Mouse (Mus musculus) limb, embryonic 14.5 days (tissue): ENCODE data around the gene Pih1d1. TPM values are rescaled to one million over a fixed set of nuclear protein-coding genes. Genes with fewer than 3 reads are reported as not detected.
A peak's percentile ranks its signal among the peaks of the same experiment; 100 is the strongest.

Experiments used
- ATAC-seq: fragments of 200-750 bp; cut with Nextera tagmentation; 2 replicates; pipeline ENCODE4 v1.8.0; 2017; ENCODE audit warnings: low read depth, moderate number of reproducible peaks, moderate TSS enrichment; ENCODE audit not compliant: low FRiP score
- DNase-seq: peaks from one replicate; pipeline ENCODE4 v3.0.0-alpha.2; 2015; ENCODE audit warnings: low spot score
- H3K27ac ChIP-seq: fragments of 300-500 bp; sonication (generic); replicated peaks from 2 replicates; pipeline ENCODE4 v1.5.1; 2014; ENCODE audit warnings: low read depth, mild to moderate bottlenecking, low read length, moderate library complexity, mixed read lengths
- H3K27me3 ChIP-seq: fragments of 300-500 bp; sonication (generic); 2 replicates; pipeline ENCODE4 v1.6.1; 2014; ENCODE audit warnings: low read length, mixed read lengths; ENCODE audit not compliant: control insufficient read depth, insufficient read depth
- H3K36me3 ChIP-seq: fragments of 300-500 bp; sonication (generic); 2 replicates; pipeline ENCODE4 v1.6.1; 2014; ENCODE audit warnings: mild to moderate bottlenecking, low read length, moderate library complexity, mixed read lengths; ENCODE audit not compliant: control insufficient read depth, insufficient read depth
- H3K4me1 ChIP-seq: fragments of 300-500 bp; sonication (generic); 2 replicates; pipeline ENCODE4 v1.6.1; 2014; ENCODE audit warnings: antibody characterized with exemption, low read length, mixed read lengths; ENCODE audit not compliant: control insufficient read depth, insufficient read depth
- H3K4me2 ChIP-seq: fragments of 300-500 bp; sonication (generic); replicated peaks from 2 replicates; pipeline ENCODE4 v1.6.1; 2014; ENCODE audit warnings: low read depth, mild to moderate bottlenecking, low read length, moderate library complexity; ENCODE audit not compliant: severe bottlenecking
- H3K4me3 ChIP-seq: fragments of 300-500 bp; sonication (generic); replicated peaks from 2 replicates; pipeline ENCODE4 v1.5.1; 2014; ENCODE audit warnings: low read length
- H3K9ac ChIP-seq: fragments of 300-500 bp; sonication (generic); 2 replicates; pipeline ENCODE4 v1.6.1; 2014; ENCODE audit warnings: mild to moderate bottlenecking, low read depth, low read length, moderate library complexity; ENCODE audit not compliant: severe bottlenecking
- H3K9me3 ChIP-seq: fragments of 300-500 bp; sonication (generic); 2 replicates; pipeline ENCODE4 v1.6.1; 2016; ENCODE audit warnings: low read length; ENCODE audit not compliant: control insufficient read depth
- POLR2A ChIP-seq: fragments of 200-500 bp; IDR thresholded peaks from 2 replicates; pipeline ENCODE4 v1.8.0; 2012; ENCODE audit warnings: inconsistent platforms, mild to moderate bottlenecking, moderate library complexity, borderline replicate concordance; ENCODE audit not compliant: insufficient read depth, insufficient read length; ENCODE audit errors: extremely low read depth
- WGBS: fragments of 180-500 bp; shearing (Covaris S2); extraction: QIAGEN DNeasy Blood & Tissue Kit; methylation state at CpG from one replicate; pipeline ENCODE4 v1.1.7; 2014; 5-methylcytosine and 5-hydroxymethylcytosine counted together
- polyA plus RNA-seq, 2 experiments: library from polyadenylated mRNA; depleted of rRNA in 1 of 2; stranded (reverse) in 1 of 2; unstranded in 1 of 2; fragments of >200 nt; fragmentation: Nextera tagmentation in 1 of 2; extraction: Ambion mirVana in 1 of 2; gene quantifications; 2 replicates each; pipeline versions ENCODE4 v1.2.1 to v1.2.3; 2012 to 2014

Pih1d1 gene
- polyA plus RNA-seq, 2 experiments = 86.4 to 115 TPM

- Histone ChIP-seq H3K4me2 (no peak overlapping the region), H3K4me1 (no peaks in the 10 kb centered on the region), H3K36me3 (peaks cover 7% of the 10 kb centered on the region), H3K9ac (no peak overlapping the region), H3K4me3 (no peak overlapping the region), H3K27ac (no peak overlapping the region), H3K27me3 (0 out of 2 replicates have a peak, but pooled peaks cover 4% of the 10 kb centered on the region), H3K9me3 (no peaks in the 10 kb centered on the region)
- no peak for DNase-seq
- 85% methylated on average over 12 of the region's 12 CpGs for WGBS
- ATAC-seq = no peak
- TF ChIP-seq POLR2A = no peak
These were observed 16.7 kb upstream of the Pih1d1 start for GRCm38 (mm10) chr7:45137171-45138006.

GRCm38 (mm10) chr7:45138403-45138802 lies 15.7 kb upstream of the Pih1d1 start:
- H3K9ac ChIP-seq = no peak overlapping the region
- DNase-seq = no peak
- ATAC-seq = no peak
- no peaks in the 10 kb centered on the region for H3K9me3 ChIP-seq
- peaks cover 16% of the 10 kb centered on the region for H3K36me3 ChIP-seq
- H3K27ac ChIP-seq = no peak overlapping the region
- 0 out of 2 replicates have a peak, but pooled peaks cover 4% of the 10 kb centered on the region for H3K27me3 ChIP-seq
- H3K4me2 ChIP-seq = no peak overlapping the region
- H3K4me1 ChIP-seq = no peaks in the 10 kb centered on the region
- H3K4me3 ChIP-seq = no peak overlapping the region
- TF ChIP-seq POLR2A = no peak
- WGBS = 82% methylated on average over 1 of the region's 1 CpGs

DNA sequence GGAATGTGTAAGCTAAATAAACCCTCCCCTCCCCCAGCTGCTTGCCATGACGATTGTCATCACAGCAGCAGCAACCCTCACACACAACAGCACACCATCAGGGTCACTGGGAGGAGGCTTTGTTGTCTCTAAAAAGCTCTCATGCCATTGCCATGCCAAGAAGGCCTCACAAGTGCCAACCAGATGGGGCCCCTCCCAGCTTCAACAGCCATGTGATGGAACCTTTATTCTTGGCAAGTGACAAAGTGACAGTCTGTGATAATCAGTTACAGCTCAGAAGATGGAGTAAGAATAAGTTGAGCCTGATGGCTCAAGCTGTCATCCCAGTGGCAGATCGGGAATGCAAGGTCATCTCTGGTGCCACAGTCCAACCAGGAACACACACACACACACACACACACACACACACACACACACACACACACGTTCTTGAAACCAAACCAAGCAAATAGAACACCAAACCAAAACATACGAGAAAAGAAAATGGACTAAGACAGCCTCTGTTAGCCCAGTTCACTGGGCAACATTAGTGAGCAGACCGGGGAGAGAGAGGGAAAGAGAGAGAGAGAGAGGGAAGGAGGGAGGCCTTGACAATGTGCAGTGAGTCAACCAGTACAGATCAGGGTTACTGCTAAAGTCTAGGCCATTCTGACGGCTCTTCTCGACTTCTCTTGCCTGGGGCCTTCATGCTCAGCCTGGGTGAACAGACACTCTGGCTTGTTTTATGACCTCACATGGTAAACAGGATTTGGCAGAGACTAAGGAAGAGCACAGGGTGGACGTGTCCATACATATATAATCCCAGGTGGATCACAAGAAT lies 14.0 kb upstream of the Pih1d1 start:
- H3K27me3 ChIP-seq = 0 out of 2 replicates have a peak, but pooled peaks cover 4% of the 10 kb centered on the region
- 69% methylated on average over 8 of the region's 8 CpGs for WGBS
- no peaks in the 10 kb centered on the region for H3K4me1 ChIP-seq
- ATAC-seq = no peak
- DNase-seq = no peak
- no peak overlapping the region for H3K27ac ChIP-seq
- peaks cover 33% of the 10 kb centered on the region for H3K36me3 ChIP-seq
- H3K9me3 ChIP-seq = no peaks in the 10 kb centered on the region
- no peak overlapping the region for H3K4me3 ChIP-seq
- TF ChIP-seq POLR2A = no peak
- no peak overlapping the region for H3K4me2 ChIP-seq
- no peak overlapping the region for H3K9ac ChIP-seq

GRCm38 (mm10) chr7:45141319-45141718 lies 12.8 kb upstream of the Pih1d1 start:
- H3K4me1 ChIP-seq = no peaks in the 10 kb centered on the region
- DNase-seq (no peak), ATAC-seq (no peak)
- H3K4me3 ChIP-seq = no peak overlapping the region
- H3K9ac ChIP-seq = peak overlapping the region; percentile 16; the same call in 1 of the 2 replicates
- no peak overlapping the region for H3K27ac ChIP-seq
- peaks cover 44% of the 10 kb centered on the region for H3K36me3 ChIP-seq
- 93% methylated on average over 3 of the region's 3 CpGs for WGBS
- H3K9me3 ChIP-seq = no peaks in the 10 kb centered on the region
- TF ChIP-seq POLR2A = no peak
- H3K27me3 ChIP-seq = no peaks in the 10 kb centered on the region
- no peak overlapping the region for H3K4me2 ChIP-seq

- DNase-seq = no peak
- Histone ChIP-seq H3K36me3 (peaks cover 50% of the 10 kb centered on the region), H3K9me3 (no peaks in the 10 kb centered on the region), H3K27me3 (no peaks in the 10 kb centered on the region), H3K4me2 (no peak overlapping the region), H3K9ac (0 out of 2 replicates have a peak overlapping the region, but pooled peaks have one; percentile 16), H3K27ac (no peak overlapping the region), H3K4me1 (no peaks in the 10 kb centered on the region), H3K4me3 (no peak overlapping the region)
- no peak for TF ChIP-seq POLR2A
- ATAC-seq = no peak
- whole genome bisulfite sequencing = 82% methylated on average over 5 of the region's 5 CpGs
These were observed 12.2 kb upstream of the Pih1d1 start for GRCm38 (mm10) chr7:45141914-45142313.
